Mouse (Mus musculus): ENCODE measurements around the gene Adamts17. TPM values are rescaled to one million over a fixed set of nuclear protein-coding genes. Genes with fewer than 3 reads are reported as not detected.
A peak's percentile ranks its signal among the peaks of the same experiment; 100 is the strongest.

The Adamts17 gene
- 2.1 and 3.7 TPM in 2 replicates for polyA plus RNA-seq (2012; rRNA removed)

DNA sequence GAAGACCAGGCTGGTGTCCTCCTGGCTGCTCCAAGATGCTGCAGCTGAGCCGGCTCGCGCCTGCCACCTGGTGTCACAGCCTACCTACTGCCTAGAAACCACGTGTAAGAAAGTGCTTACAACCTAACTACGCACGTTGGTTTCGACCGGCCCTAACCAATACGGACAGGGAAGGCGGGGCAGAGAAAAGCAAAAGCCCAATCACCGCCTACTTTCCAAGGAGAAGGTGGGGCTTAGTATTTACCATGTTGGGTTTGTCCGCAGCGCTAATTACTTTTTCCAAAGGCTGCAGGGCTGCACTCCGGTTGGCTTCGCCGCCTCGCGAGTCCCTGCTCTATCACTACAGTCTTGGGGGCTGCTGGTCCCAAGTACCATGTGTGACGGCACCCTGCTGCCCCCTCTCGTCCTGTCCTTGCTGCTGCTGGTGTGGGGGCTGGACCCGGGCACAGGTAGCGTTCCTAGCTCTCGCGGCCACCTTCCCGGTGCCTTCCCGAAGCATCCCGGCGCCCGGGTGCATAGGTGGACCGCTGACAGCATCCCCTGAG, at the start of gene Adamts17:
Adamts17 (plus strand) TSS at position 273 of the 545 bp plus-strand sequence.
- DNase-seq (ENCODE audit: low spot score) = peak; percentile 77

DNA sequence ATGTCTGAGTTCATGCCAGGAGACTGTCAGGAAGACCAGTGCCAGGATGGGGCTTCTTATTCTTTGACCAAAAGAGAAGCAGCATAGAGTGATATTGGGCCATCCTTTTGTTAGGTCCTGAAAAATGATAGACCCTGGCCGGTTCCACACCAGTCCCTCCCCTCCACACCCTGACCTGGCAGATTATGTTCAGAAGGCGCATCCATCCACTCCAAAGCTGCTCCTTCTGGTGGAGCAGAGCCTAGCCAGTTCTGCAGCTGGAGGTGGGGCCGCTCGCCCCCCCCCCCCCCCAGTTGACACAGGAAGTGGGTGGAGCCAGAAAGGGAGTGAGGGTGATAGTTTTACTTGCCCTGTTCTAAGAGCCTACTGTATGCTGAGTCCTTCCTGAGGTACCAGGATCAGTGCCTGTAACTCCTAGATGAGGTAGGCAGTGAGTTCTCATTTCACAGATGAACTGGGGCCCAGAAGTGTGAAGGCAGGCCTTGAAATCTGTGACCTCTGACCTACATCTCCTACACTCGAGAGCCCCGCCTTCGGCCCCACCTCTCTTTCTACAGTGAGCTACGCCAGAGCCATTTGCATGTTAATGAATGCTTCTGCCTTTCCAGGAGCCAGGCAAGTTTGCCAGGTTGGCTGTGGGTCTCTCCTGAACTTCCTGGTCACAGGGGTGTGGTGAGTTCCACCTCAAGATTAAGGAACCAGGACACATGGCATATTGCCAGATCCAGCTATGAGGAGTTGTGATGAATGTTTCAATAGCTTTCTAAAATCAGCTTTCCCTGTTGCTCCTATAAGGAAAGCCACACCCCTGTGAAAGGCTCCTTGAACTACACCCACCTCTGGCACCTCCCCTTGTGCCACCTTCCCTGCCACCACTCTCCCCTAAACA, 49.4 kb upstream of the Adamts17 start:
- no peak for DNase-seq (ENCODE audit: low spot score)

DNA sequence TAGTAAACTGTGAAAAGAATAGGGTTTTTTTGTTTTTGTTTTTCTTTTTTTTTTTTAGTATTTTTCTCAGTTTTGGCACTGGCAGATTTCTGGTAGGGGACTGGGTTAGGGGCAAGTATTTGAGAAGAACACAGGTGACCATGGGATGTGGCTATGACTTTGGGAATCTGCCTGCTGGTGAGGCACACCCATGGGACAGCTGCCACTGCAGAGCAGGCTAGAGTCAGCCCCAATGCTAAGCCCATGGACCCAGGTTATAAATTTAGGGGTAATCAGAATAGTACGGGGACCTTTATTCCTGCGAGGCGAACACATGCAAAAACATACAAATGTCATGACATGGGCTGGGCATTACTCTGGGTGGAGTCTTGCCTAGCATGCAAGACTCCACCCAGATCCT, 48.5 kb upstream of the Adamts17 start:
- no peak for DNase-seq (ENCODE audit: low spot score)

DNA sequence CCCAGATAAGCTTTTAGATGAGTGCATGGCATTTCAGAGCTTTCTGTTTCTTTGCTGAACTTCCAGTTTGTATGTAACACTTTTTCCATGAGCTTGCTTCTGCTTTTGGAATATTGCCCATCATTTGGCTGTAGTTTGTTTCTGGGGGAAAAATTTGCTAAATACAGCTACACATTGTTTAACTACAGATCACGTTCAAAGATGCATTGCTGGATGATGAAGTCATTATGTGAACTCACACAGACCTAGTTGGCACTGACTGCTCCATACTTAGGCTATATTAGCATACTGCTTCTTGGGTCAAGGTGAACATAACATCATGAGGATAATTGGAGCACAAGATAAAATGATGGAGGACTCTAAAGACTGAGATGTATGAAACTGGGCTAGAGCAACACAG, 42.6 kb upstream of the Adamts17 start:
- no peak for DNase-seq (ENCODE audit: low spot score)

DNA sequence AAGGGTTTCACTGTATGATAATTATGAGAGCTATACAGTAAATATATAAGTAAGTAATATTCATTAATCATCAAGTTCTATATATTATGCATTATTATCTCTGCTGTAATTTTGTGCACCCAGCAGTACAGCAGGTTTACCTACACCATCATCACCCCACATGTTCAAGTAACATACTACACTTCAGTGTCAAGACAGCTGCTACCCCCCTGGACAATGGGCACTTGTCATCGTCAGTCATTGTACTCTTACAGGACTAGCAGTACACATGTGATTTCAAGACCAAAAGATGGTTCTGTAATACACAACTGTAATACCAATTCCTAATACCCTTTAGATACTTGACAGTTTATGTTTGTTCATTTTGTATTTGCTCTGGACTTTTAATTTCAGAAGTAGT, 42.2 kb upstream of the Adamts17 start:
- no peak for DNase-seq (ENCODE audit: low spot score)

DNA sequence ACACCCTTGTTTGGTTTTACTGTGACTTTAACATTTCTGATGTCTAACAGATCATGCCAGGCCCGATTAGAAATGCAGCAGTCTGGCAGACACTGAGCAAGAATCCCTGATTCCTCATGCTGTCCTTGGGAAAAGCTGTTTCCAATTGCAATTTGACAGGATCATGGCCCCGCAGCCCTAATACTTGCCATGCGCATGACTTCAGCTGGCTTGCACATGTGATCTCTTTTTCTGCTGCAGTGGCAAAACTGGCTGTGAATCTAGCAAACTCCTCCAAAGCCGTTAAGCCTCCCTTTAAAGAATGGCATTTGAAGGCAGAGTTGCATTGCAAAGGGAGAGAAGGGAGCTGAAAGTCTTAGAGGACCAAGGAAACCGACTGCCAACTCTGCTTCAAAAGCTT, 40.7 kb upstream of the Adamts17 start:
- DNase-seq (ENCODE audit: low spot score) = no peak

DNA sequence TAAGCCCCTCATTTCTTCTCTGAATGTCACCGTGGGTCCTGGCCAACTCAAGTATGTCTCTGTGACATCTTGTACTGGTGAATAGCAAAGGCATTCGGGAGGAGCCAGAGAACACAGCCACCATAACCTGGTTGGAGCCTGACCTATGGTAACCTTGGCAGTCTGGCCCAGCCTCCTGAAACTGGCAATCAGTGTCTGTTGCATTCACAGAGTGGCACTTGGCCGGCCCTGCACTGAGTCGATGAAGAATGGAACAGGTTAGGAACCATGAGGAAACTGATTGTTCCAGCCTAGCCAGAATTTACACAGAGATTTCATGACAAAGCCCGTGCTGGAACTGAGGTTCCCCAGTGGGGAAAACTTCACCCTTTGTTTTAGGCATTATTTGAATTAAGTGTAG, 38.8 kb upstream of the Adamts17 start:
- DNase-seq (ENCODE audit: low spot score) = no peak

DNA sequence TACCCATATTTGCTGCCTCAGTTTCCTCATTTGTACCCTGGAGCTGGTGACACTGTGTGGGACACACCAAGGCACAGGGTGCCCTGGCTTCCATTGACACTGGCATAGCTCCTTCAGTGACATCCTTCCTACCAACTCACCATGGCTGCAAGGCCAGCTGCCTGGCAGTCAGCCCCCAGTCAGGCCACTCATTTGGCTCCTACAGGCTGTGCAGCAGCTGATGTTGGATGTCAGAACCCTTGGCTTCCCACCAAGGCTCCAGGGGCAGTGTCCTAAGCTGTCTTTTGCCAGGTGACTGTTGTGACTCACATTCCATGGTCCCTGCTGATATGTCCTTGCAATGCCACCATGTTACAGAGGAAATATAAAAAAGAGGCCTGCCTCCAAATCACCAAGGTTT, 37.8 kb upstream of the Adamts17 start:
- no peak for DNase-seq (ENCODE audit: low spot score)

DNA sequence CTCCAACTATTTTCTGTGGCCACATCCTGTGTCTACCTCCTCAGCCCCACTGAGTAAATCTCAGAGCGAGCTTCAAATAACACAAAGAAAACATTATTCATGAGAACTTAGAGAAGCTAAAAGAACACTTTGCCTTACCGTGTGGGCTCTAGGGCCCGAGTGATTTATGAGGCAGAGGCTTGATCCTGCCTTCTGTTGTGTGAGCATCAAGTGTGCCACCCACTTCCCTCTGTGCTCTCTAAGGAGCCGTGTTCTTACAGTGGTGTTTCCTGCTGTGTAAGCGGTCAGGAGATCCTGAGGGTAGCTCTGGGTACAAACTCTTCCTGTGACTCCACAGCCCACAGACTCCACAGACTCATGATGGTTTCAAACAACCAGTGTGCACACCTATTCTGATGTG, 35.7 kb upstream of the Adamts17 start:
- no peak for DNase-seq (ENCODE audit: low spot score)

DNA sequence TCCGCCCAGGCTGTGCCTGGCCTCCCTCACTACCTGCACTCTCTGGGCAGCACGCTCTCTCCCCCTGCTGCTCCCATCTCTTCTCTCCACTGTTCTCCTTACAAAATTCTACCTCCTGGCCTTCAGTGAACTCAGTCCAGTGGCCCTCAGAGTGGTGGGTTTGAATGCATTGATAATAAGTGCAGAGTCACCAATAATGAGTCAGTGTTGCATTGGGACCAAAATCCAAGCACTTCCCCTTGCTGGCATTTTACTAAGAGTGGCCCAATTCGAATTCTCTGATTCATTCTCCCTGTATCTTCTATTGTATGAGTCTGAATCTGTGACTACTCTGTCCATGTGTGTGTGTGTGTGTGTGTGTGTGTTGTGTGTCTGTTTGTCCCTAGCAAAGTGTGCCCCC, 32.7 kb upstream of the Adamts17 start:
- DNase-seq (ENCODE audit: low spot score) = no peak

DNA sequence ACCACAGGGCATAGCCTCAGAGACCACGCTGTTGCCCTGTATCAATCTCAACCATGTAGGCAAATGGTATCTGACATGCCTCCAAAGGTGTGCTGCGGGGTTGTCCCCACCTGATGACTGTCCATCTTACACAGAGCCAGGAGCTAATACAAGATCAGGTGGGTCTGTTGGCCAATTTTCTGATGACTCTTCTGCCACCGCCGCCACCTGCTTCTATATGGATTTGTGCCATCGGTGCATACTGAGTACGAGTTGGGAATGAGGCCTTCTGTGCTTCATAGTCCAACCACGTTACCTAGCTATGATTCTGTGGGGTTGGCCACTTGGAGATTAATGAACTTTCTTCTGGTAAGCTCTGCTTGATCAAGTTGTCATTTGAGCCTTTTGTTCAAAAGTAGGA, 29.1 kb upstream of the Adamts17 start:
- no peak for DNase-seq (ENCODE audit: low spot score)

DNA sequence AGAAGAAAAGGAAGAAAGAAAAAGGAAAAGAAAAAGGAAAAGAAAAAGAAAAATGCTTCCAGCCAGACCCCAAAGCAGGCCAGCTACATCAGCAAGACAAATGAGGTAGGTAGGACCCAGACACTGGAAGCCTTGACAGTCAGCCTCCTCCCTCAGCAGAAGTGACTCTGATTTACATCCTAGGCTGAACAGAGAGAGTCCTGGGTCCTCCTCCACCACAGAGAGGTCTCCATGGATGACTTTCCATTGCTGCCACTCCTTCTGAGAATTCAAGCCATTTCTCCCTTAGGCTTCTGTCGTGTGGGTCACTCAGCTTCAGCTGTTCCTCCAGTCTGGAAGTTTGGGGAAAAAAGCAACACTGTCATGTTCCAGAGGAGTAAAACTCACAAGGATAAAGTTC, 28.2 kb upstream of the Adamts17 start:
- no peak for DNase-seq (ENCODE audit: low spot score)

DNA sequence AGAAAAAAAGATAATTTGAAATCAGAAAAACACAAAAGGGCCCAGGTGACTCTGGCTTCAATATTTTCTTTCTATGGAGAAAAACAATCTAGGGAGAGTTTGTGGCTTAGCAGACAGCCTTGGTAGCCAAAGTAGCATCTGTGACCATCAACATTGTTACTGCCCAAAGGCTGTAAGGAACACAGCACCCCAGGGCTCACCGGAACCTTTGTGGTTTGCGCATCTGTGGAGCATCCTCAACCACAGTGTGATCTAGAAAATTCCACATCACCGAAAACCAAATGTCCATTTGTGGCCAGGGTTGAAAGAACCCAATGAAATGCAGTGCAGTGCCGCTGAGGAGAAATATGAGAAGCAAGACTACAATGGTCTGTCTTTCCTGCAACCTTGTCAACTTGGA, 27.2 kb upstream of the Adamts17 start:
- DNase-seq (ENCODE audit: low spot score) = no peak

DNA sequence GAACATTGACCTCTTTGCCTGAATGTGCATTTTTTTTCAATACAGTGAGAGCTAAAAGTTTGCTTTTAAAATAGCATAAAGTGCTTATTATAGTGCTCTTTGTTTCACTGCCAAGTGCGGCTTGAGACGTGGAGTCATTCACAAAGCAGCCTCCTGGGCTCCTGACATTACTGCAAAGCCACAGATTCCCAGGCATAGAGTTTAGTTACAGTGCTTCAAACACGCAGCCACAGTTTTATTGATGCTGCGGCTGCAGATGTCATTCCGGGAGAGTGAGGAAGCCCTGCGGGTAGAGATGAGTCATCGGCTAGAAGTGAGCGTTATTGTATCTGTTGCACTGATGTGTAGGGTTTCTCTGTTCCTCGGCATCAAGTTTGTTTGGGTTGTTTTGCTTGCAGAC, 26.8 kb upstream of the Adamts17 start:
- DNase-seq (ENCODE audit: low spot score) = no peak

DNA sequence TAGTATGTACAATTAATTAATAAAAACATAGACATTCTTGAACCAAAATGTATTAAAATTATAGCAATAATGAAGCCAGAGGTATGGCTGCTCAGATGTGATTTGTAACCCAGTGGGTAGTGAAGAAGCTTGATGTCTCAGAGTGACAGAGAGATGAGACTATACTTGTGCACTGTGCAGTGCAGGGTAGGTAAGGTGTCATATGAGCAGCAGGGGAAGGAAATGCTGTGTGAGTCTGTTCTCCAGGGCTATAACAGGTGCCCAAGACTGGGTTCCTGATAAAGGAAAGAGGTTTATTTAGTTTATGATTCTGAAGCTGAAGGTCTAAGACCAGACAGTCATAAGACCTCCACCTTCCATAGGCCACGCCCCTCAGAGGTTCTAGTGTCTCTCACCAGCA, 26.4 kb upstream of the Adamts17 start:
- no peak for DNase-seq (ENCODE audit: low spot score)

DNA sequence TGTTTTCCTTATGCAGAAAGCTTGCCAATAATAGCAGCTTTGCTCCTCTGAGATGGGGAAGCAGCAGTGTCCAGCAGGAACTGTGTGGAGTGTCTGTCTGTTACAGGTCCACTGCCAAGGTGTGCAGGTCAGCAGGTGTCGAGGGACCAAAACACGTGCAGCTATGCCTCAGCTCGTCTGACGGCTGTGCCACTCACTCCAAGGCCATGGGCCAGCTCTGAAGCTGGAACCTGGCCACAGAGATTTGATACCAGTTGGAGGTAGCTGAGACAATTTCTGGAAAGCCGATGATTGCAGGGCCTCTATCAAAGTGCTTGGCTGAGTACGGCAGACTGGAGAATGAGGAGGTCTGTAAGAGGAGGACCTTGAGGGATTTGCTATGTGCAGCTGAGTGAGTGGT, 24.0 kb upstream of the Adamts17 start:
- no peak for DNase-seq (ENCODE audit: low spot score)

DNA sequence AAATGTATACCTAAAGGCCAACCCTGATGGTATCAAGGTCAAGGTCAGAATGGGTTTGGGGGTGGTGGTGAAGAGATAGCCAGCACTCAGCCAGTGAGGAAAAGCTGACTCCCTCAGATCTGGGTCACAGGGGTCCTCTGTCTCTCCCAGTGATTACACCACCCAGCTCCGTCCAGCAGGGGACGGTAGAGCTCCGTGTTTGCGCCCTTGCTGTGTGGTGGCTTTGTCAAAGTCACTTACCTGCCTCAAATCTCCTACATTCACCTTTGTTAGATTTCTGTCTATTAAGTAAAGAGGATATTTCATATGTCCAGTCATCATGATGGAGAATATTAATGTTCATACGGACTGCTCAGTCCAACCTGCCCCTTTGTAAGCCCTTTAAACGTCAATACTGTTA, 19.5 kb upstream of the Adamts17 start:
- DNase-seq (ENCODE audit: low spot score) = no peak

DNA sequence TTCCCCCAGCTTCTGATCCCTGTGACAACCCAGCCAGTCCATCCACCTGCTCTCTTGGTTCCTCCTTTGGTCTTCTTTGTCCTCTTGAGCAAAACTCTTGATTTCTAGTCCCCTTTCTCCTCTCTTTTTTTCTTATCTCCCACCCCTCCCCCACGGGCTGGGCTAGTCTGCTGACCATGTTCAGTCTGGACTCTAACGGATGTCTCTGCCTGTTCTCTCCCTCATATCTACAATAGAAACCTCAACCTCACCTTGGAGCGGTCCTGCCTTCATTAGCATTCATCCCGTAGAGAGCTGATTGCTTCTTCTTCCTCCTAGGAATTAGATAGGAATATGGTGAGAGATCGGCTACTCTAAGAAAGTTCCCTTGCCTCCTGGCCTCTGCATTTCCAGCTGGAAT, 8.7 kb upstream of the Adamts17 start:
- DNase-seq (ENCODE audit: low spot score) = no peak

DNA sequence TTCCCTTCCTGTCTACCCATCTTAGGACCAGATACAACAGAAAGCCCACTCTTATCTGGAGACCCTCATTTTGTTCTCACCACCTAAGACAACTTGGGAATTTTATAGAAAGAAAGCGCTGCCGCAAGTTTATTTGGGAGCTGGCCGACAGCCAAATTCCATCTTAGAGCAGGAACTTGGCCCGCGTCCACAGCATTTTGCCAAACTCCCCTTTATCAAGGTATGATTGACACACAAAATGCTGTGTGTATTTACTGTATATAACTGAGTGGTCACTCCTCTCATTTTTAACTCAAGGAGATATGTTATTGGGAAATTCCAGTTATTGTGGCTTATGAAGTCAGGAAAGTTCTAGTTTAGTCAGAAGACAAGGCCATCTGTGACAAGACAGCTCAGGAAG, 8.2 kb upstream of the Adamts17 start:
- no peak for DNase-seq (ENCODE audit: low spot score)

DNA sequence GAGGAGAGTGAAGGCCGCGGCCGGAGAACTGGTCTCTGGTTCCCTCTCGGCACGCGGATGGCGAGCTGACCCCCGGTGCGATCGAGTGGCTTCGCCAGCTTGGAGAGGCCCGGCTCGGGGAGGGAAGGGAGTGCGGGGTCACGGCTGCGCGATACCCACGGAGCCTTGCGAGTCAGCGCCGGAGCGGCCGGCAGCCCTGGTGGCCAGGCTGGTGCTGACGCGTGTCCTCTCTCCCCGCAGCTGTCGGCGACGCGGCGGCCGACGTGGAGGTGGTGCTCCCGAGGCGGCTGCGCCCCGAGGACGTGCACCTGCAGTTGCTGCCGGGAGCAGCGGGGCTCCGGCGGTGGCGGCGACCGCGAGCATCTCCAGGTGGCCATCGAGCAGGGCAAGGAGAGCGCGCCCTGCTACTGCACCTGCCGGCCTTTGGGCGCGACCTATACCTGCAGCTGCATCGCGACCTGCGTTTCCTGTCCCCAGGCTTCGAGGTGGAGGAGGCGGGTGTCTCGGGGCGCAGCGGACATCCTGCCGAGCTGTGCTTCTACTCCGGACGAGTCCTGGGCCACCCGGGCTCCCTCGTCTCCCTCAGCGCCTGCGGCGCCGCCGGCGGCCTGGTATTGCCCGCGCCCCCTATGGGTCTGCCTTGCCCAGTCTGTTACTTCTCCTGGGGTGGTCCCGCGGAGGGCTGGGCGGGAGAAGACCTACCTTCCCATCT, 629 bp downstream of the Adamts17 start:
- DNase-seq (ENCODE audit: low spot score) = peak; percentile 47

DNA sequence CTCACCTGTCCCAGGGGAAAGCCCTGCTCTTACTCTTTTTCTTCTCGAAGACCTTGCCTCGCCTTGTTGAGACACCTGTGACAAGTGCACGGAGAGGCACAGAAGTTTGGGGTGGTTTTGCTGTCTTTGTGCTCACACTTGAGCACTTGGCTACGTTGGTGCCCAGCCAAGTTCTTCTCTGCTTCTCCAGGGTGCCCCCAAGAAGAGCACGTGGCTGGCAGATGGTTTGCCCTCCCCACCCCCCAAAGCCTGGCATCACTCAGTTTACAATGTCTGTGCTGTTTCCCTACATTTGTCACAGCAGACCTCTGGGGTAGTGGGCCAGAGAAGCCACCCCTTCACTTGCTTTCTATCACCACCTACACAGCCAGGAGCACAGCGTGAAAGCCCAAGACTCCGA, 1.6 kb downstream of the Adamts17 start:
- no peak for DNase-seq (ENCODE audit: low spot score)

DNA sequence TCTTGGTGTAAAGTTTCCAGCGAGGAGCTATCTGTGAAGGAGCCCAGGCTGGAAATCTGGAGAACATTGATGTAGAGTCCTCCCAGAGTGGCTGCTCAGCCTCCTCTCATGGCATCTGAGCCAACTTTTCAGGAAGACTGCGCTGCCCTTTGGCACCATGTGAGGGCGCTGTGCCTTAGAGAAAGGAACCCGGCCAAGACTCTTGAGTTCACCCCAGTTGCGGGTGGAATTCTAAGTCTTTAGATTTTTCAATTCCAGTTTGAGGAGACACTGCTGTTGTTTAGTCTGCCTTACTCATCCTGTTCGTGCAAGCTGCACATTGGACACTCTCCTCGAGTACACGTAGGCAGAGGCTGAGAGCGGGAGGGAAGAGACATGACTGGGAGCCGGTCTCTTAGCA, 2.5 kb downstream of the Adamts17 start:
- peak; percentile 61 for DNase-seq (ENCODE audit: low spot score)

DNA sequence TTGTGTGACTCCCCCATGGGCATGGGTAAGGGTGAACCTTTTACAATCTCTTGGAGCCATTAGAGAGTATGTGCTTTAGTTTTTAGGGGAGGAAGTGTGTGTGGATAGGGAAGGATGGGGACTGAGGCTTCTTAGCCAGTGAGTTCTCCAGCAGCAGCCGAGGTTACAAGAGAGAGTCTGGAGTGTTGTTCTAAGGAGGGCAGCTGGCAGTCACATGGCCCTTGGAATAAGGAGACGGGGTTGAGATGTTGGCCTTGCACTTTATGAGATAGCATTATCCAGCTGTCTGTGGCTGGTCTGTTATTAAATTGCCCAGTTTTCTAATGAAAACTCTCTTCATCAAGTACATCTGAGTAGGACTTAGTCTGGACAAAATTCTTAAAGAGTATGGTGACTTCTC, 4.3 kb downstream of the Adamts17 start:
- DNase-seq (ENCODE audit: low spot score) = no peak

Data from urinary bladder, adult 2 months (tissue).